Mouse (Mus musculus) G1E (cell line): ENCODE measurements at regions not wholly inside any gene's neighbourhood (a gene's known extent, or its start where the extent isn't known, plus 50 kb on each side); places are given as distances from the start of the nearest gene placed in this dataset.

ENCODE experiments used
- CTCF ChIP-seq: IDR thresholded peaks from 2 replicates; pipeline ENCODE4 v1.5.1; 2012; ENCODE audit warnings: low read depth, low read length, inconsistent platforms, mixed read lengths
- GATA2 ChIP-seq: IDR thresholded peaks from 2 replicates; pipeline ENCODE4 v1.6.1; 2012; ENCODE audit warnings: low read depth, low read length, inconsistent platforms, borderline replicate concordance

DNA sequence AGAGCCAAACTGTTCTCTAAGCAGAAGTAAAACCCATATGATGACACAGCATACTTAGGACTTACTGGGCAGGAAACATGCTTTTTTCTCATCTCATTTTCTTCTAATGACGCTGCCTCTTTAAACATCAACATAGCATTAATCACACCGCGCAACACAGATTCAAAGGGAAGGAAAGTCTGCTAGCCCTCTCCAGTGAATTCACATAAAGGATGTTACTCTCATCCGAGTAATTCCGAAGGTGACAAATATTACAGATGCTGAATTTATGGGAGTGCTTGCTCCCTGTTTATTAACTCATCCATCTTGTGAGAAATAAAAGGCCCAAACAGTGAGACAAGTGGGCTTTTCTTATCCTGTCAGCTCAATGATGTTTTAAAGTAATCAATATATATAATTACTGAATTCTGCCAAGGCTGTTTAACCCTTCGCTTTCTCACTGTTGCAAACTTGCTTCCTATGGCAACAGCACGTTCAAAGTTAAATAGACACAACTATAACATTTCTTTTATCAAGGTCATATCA lies 1663.9 kb downstream of the Efna5 start:
- TF ChIP-seq CTCF (no peak), GATA2 (no peak)
